Mouse (Mus musculus): ENCODE results near the gene Mgat4e. TPM values are rescaled to one million over a fixed set of nuclear protein-coding genes. Genes with fewer than 3 reads are reported as not detected.

Gene Mgat4e
- polyA plus RNA-seq (2014; fragmentation: Nextera tagmentation; extraction: Ambion mirVana): not detected in 2 replicates

DNA sequence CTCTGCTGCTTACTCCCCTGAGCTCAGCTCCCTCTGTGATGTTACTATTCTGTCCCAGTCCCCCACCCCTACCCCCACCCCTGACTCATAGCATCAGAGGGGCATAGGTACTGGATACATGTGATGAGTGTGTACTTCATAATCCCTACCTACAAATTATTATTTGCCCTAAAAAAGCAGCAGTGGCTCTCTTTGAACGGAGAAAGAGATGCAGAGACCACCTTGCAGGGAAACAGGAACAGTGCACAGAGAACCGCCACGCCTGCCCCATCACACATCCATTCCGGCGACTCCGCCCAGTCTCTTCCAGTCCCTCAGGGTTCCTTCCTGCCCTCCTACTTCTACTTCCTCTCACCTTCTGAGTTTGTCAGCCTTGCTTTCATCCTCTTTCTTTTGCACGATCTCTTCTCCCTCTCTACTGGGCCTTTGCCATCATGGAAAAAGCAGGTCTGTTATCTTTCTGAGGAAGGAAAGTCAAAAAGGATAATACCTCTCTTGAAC, at the start of gene Mgat4e:
Gene Mgat4e (minus strand): TSS at position 51 of the 501 bp plus-strand sequence.
- DNase-seq (ENCODE audit: low spot score) (no peak), ATAC-seq (ENCODE audit: insufficient number of reproducible peaks, low FRiP score, low TSS enrichment, low read depth) (no peak)
- no peaks in the 10 kb centered on the region for H3K4me1 ChIP-seq (ENCODE audit: control insufficient read depth, insufficient read depth, low read length)
- H3K36me3 ChIP-seq (ENCODE audit: control insufficient read depth, insufficient read depth, low read length): no peaks in the 10 kb centered on the region
- no peaks in the 10 kb centered on the region for H3K27me3 ChIP-seq (ENCODE audit: control insufficient read depth, insufficient read depth, low read length)
- H3K4me3 ChIP-seq (ENCODE audit: low read depth, low read length): no peak within 1 kb of the TSS
- H3K9ac ChIP-seq (ENCODE audit: low read length): no peak within 1 kb of the TSS
- no peaks in the 10 kb centered on the region for H3K9me3 ChIP-seq (ENCODE audit: control insufficient read depth, low read length)
- WGBS: 51% methylated on average over 7 of the region's 7 CpGs
- H3K4me2 ChIP-seq (ENCODE audit: low read depth, severe bottlenecking): no peak within 1 kb of the TSS
- H3K27ac ChIP-seq (replicated peaks; ENCODE audit: low read depth, low read length): no peak within 1 kb of the TSS

- H3K36me3 ChIP-seq (ENCODE audit: control insufficient read depth, insufficient read depth, low read length): peaks cover 21% of the 10 kb centered on the region
- no peak for DNase-seq (ENCODE audit: low spot score)
- H3K9ac ChIP-seq (ENCODE audit: low read length): no peak overlapping the region
- H3K27me3 ChIP-seq (ENCODE audit: control insufficient read depth, insufficient read depth, low read length): no peaks in the 10 kb centered on the region
- H3K27ac ChIP-seq (replicated peaks; ENCODE audit: low read depth, low read length): no peak overlapping the region
- no peaks in the 10 kb centered on the region for H3K9me3 ChIP-seq (ENCODE audit: control insufficient read depth, low read length)
- no peak overlapping the region for H3K4me2 ChIP-seq (ENCODE audit: low read depth, severe bottlenecking)
- 88% methylated on average over 9 of the region's 9 CpGs for WGBS
- no peak for ATAC-seq (ENCODE audit: insufficient number of reproducible peaks, low FRiP score, low TSS enrichment, low read depth)
- H3K4me1 ChIP-seq (ENCODE audit: control insufficient read depth, insufficient read depth, low read length): no peaks in the 10 kb centered on the region
- no peak overlapping the region for H3K4me3 ChIP-seq (ENCODE audit: low read depth, low read length)
Measured at GRCm38 (mm10) chr1:134597339-134598054, 48.0 kb upstream of the Mgat4e start.

GRCm38 (mm10) chr1:134591773-134592172, 42.3 kb upstream of the Mgat4e start:
- H3K4me3 ChIP-seq (ENCODE audit: low read depth, low read length): no peak overlapping the region
- no peak for DNase-seq (ENCODE audit: low spot score)
- no peak overlapping the region for H3K9ac ChIP-seq (ENCODE audit: low read length)
- no peaks in the 10 kb centered on the region for H3K9me3 ChIP-seq (ENCODE audit: control insufficient read depth, low read length)
- WGBS: 93% methylated on average over 2 of the region's 2 CpGs
- peaks cover 15% of the 10 kb centered on the region for H3K36me3 ChIP-seq (ENCODE audit: control insufficient read depth, insufficient read depth, low read length)
- H3K4me2 ChIP-seq (ENCODE audit: low read depth, severe bottlenecking): no peak overlapping the region
- no peaks in the 10 kb centered on the region for H3K4me1 ChIP-seq (ENCODE audit: control insufficient read depth, insufficient read depth, low read length)
- H3K27me3 ChIP-seq (ENCODE audit: control insufficient read depth, insufficient read depth, low read length): no peaks in the 10 kb centered on the region
- ATAC-seq (ENCODE audit: insufficient number of reproducible peaks, low FRiP score, low TSS enrichment, low read depth): no peak
- no peak overlapping the region for H3K27ac ChIP-seq (replicated peaks; ENCODE audit: low read depth, low read length)

GRCm38 (mm10) chr1:134589676-134590075, 40.2 kb upstream of the Mgat4e start:
- Histone ChIP-seq H3K4me2 (ENCODE audit: low read depth, severe bottlenecking) (no peak overlapping the region), H3K36me3 (ENCODE audit: control insufficient read depth, insufficient read depth, low read length) (peaks cover 11% of the 10 kb centered on the region; the same call in 1 of the 2 replicates), H3K27ac (replicated peaks; ENCODE audit: low read depth, low read length) (no peak overlapping the region), H3K9ac (ENCODE audit: low read length) (no peak overlapping the region), H3K9me3 (ENCODE audit: control insufficient read depth, low read length) (no peaks in the 10 kb centered on the region), H3K27me3 (ENCODE audit: control insufficient read depth, insufficient read depth, low read length) (no peaks in the 10 kb centered on the region), H3K4me1 (ENCODE audit: control insufficient read depth, insufficient read depth, low read length) (no peaks in the 10 kb centered on the region), H3K4me3 (ENCODE audit: low read depth, low read length) (no peak overlapping the region)
- ATAC-seq (ENCODE audit: insufficient number of reproducible peaks, low FRiP score, low TSS enrichment, low read depth): no peak
- DNase-seq (ENCODE audit: low spot score): no peak

DNA sequence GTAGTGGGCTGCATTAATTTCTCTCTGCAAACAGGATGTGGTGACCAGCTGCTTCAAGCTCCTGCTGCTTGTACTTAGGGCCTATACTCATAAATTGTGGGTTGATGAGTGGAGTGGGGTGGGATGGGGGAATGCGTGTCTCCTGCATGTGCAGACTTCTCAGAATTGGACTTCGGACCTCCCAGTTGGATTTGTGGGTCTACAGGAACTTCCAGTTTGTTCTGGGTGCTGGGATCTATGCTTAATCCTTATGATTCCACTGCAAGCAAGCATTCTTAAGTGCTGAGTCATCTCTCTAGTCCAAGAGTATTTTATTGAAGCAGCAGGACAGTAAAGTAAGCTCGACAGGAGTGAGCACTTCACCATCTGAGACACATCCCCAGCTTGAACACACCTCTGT, 34.1 kb upstream of the Mgat4e start:
- DNase-seq (ENCODE audit: low spot score): no peak
- ATAC-seq (ENCODE audit: insufficient number of reproducible peaks, low FRiP score, low TSS enrichment, low read depth): no peak
- Histone ChIP-seq H3K27me3 (ENCODE audit: control insufficient read depth, insufficient read depth, low read length) (no peaks in the 10 kb centered on the region), H3K36me3 (ENCODE audit: control insufficient read depth, insufficient read depth, low read length) (peaks cover 5% of the 10 kb centered on the region; the same call in 1 of the 2 replicates), H3K4me2 (ENCODE audit: low read depth, severe bottlenecking) (no peak overlapping the region), H3K9me3 (ENCODE audit: control insufficient read depth, low read length) (no peaks in the 10 kb centered on the region), H3K4me3 (ENCODE audit: low read depth, low read length) (no peak overlapping the region), H3K9ac (ENCODE audit: low read length) (no peak overlapping the region), H3K27ac (replicated peaks; ENCODE audit: low read depth, low read length) (no peak overlapping the region), H3K4me1 (ENCODE audit: control insufficient read depth, insufficient read depth, low read length) (no peaks in the 10 kb centered on the region)
- 80% methylated on average over 3 of the region's 3 CpGs for WGBS

GRCm38 (mm10) chr1:134580796-134581195, 31.3 kb upstream of the Mgat4e start:
- no peak overlapping the region for H3K9ac ChIP-seq (ENCODE audit: low read length)
- no peaks in the 10 kb centered on the region for H3K9me3 ChIP-seq (ENCODE audit: control insufficient read depth, low read length)
- no peaks in the 10 kb centered on the region for H3K27me3 ChIP-seq (ENCODE audit: control insufficient read depth, insufficient read depth, low read length)
- H3K4me2 ChIP-seq (ENCODE audit: low read depth, severe bottlenecking): no peak overlapping the region
- no peak overlapping the region for H3K27ac ChIP-seq (replicated peaks; ENCODE audit: low read depth, low read length)
- peaks cover 2% of the 10 kb centered on the region; the same call in 1 of the 2 replicates for H3K36me3 ChIP-seq (ENCODE audit: control insufficient read depth, insufficient read depth, low read length)
- DNase-seq (ENCODE audit: low spot score) (no peak), ATAC-seq (ENCODE audit: insufficient number of reproducible peaks, low FRiP score, low TSS enrichment, low read depth) (no peak)
- WGBS: 95% methylated on average over 2 of the region's 2 CpGs
- no peaks in the 10 kb centered on the region for H3K4me1 ChIP-seq (ENCODE audit: control insufficient read depth, insufficient read depth, low read length)
- H3K4me3 ChIP-seq (ENCODE audit: low read depth, low read length): no peak overlapping the region

GRCm38 (mm10) chr1:134577384-134578120, 28.1 kb upstream of the Mgat4e start:
- no peaks in the 10 kb centered on the region for H3K36me3 ChIP-seq (ENCODE audit: control insufficient read depth, insufficient read depth, low read length)
- no peak overlapping the region for H3K4me2 ChIP-seq (ENCODE audit: low read depth, severe bottlenecking)
- H3K27ac ChIP-seq (replicated peaks; ENCODE audit: low read depth, low read length): no peak overlapping the region
- no peak for ATAC-seq (ENCODE audit: insufficient number of reproducible peaks, low FRiP score, low TSS enrichment, low read depth)
- no peaks in the 10 kb centered on the region for H3K4me1 ChIP-seq (ENCODE audit: control insufficient read depth, insufficient read depth, low read length)
- WGBS: 82% methylated on average over 6 of the region's 6 CpGs
- H3K27me3 ChIP-seq (ENCODE audit: control insufficient read depth, insufficient read depth, low read length): no peaks in the 10 kb centered on the region
- no peak overlapping the region for H3K4me3 ChIP-seq (ENCODE audit: low read depth, low read length)
- DNase-seq (ENCODE audit: low spot score): no peak
- H3K9me3 ChIP-seq (ENCODE audit: control insufficient read depth, low read length): no peaks in the 10 kb centered on the region
- H3K9ac ChIP-seq (ENCODE audit: low read length): no peak overlapping the region

- Histone ChIP-seq H3K27ac (replicated peaks; ENCODE audit: low read depth, low read length) (no peak overlapping the region), H3K4me1 (ENCODE audit: control insufficient read depth, insufficient read depth, low read length) (no peaks in the 10 kb centered on the region), H3K9ac (ENCODE audit: low read length) (no peak overlapping the region), H3K27me3 (ENCODE audit: control insufficient read depth, insufficient read depth, low read length) (no peaks in the 10 kb centered on the region), H3K9me3 (ENCODE audit: control insufficient read depth, low read length) (no peaks in the 10 kb centered on the region), H3K4me3 (ENCODE audit: low read depth, low read length) (no peak overlapping the region), H3K4me2 (ENCODE audit: low read depth, severe bottlenecking) (no peak overlapping the region), H3K36me3 (ENCODE audit: control insufficient read depth, insufficient read depth, low read length) (no peaks in the 10 kb centered on the region)
- DNase-seq (ENCODE audit: low spot score) (no peak), ATAC-seq (ENCODE audit: insufficient number of reproducible peaks, low FRiP score, low TSS enrichment, low read depth) (no peak)
- 78% methylated on average over 5 of the region's 5 CpGs for WGBS
Measured at GRCm38 (mm10) chr1:134573932-134574315, 24.4 kb upstream of the Mgat4e start.
